Mouse (Mus musculus) MEL (cell line): ENCODE measurements around the gene G3bp2. TPM values are rescaled to one million over a fixed set of nuclear protein-coding genes. Genes with fewer than 3 reads are reported as not detected.

Experiments
- DNase-seq: peaks from one replicate; pipeline ENCODE4 v3.0.0; 2011; ENCODE audit warnings: low read depth, low spot score
- H3K27ac ChIP-seq: 2 replicates; pipeline ENCODE4 v1.5.1; 2012; ENCODE audit warnings: low read depth, mild to moderate bottlenecking, control low read depth, low read length, moderate library complexity; ENCODE audit not compliant: control insufficient read depth
- H3K27me3 ChIP-seq, 2 experiments: fragments of 150-350 bp in 1 of 2; sonication (generic) in 1 of 2; 2 replicates each; pipeline ENCODE4 v1.6.1; 2012; ENCODE audit warnings: low read length in 2 of 2, mild to moderate bottlenecking in 2 of 2, improper control_type of control experiment in 1 of 2, moderate library complexity in 1 of 2; ENCODE audit not compliant: insufficient read depth in 2 of 2, control insufficient read depth in 1 of 2
- H3K36me3 ChIP-seq, 2 experiments: 2 replicates each; pipeline ENCODE4 v1.6.1; 2012 to 2014; ENCODE audit warnings: low read length in 2 of 2, improper control_type of control experiment in 1 of 2, inconsistent platforms in 1 of 2, mild to moderate bottlenecking in 1 of 2; ENCODE audit not compliant: insufficient read depth in 2 of 2, control insufficient read depth in 1 of 2
- H3K4me1 ChIP-seq, 2 experiments: fragments of 150-350 bp in 1 of 2; sonication (generic) in 1 of 2; 2 replicates each; pipeline ENCODE4 v1.6.1; 2012; ENCODE audit warnings: low read length in 2 of 2, improper control_type of control experiment in 1 of 2, mild to moderate bottlenecking in 1 of 2; ENCODE audit not compliant: insufficient read depth in 2 of 2, control insufficient read depth in 1 of 2
- H3K4me3 ChIP-seq, 2 experiments: fragments of 150-350 bp in 1 of 2; sonication (generic) in 1 of 2; 2 replicates each; pipeline ENCODE4 v1.5.1; 2012; ENCODE audit warnings: low read depth in 2 of 2, low read length in 2 of 2, mild to moderate bottlenecking in 2 of 2, moderate library complexity in 2 of 2, control low read depth in 1 of 2, improper control_type of control experiment in 1 of 2; ENCODE audit not compliant: control insufficient read depth in 1 of 2, insufficient read depth in 1 of 2
- H3K79me2 ChIP-seq: 2 replicates; pipeline ENCODE4 v1.6.1; 2012; ENCODE audit warnings: mild to moderate bottlenecking, low read length, moderate library complexity; ENCODE audit not compliant: control insufficient read depth, poor library complexity, insufficient read depth
- H3K9ac ChIP-seq: 2 replicates; pipeline ENCODE4 v1.6.1; 2012; ENCODE audit warnings: low read depth, mild to moderate bottlenecking, control low read depth, low read length, moderate library complexity; ENCODE audit not compliant: control insufficient read depth, poor library complexity, severe bottlenecking
- H3K9me3 ChIP-seq: fragments of 150-350 bp; sonication (generic); replicated peaks from 2 replicates; pipeline ENCODE4 v1.6.1; 2012; ENCODE audit warnings: mild to moderate bottlenecking, low read length, improper control_type of control experiment, moderate library complexity; ENCODE audit not compliant: insufficient read depth
- BHLHE40 ChIP-seq: IDR thresholded peaks from 2 replicates; pipeline ENCODE4 v1.6.1; 2012; ENCODE audit warnings: low read depth, mild to moderate bottlenecking, inconsistent platforms, low read length, improper control_type of control experiment, borderline replicate concordance
- CHD1 ChIP-seq: IDR thresholded peaks from 2 replicates; pipeline ENCODE4 v1.6.1; 2012; ENCODE audit warnings: low read depth, mild to moderate bottlenecking, inconsistent platforms, low read length, improper control_type of control experiment
- CHD2 ChIP-seq: IDR thresholded peaks from 2 replicates; pipeline ENCODE4 v1.6.1; 2011; ENCODE audit warnings: low read length, improper control_type of control experiment
- CTCF ChIP-seq, 3 experiments: IDR thresholded peaks in 2 of 3; conservative IDR thresholded peaks in 1 of 3; 2 replicates each; pipeline ENCODE4 v1.5.1; 2011 to 2012; ENCODE audit warnings: low read length in 3 of 3, low read depth in 2 of 3, mild to moderate bottlenecking in 2 of 3, improper control_type of control experiment in 1 of 3, inconsistent platforms in 1 of 3, mixed read lengths in 1 of 3, moderate library complexity in 1 of 3; ENCODE audit not compliant: control insufficient read depth in 1 of 3, insufficient read depth in 1 of 3, poor library complexity in 1 of 3, severe bottlenecking in 1 of 3
- E2F4 ChIP-seq: IDR thresholded peaks from 2 replicates; pipeline ENCODE4 v1.6.1; 2011; ENCODE audit warnings: low read depth, low read length, improper control_type of control experiment, borderline replicate concordance
- ETS1 ChIP-seq: IDR thresholded peaks from 2 replicates; pipeline ENCODE4 v1.6.1; 2012; ENCODE audit warnings: low read depth, mild to moderate bottlenecking, inconsistent platforms, low read length, improper control_type of control experiment, moderate library complexity
- JUND ChIP-seq: IDR thresholded peaks from 2 replicates; pipeline ENCODE4 v1.6.1; 2011; ENCODE audit warnings: low read depth, mild to moderate bottlenecking, improper control_type of control experiment, low read length
- KAT2A ChIP-seq: conservative IDR thresholded peaks from 2 replicates; pipeline ENCODE4 v1.6.1; 2012; ENCODE audit warnings: low read depth, low read length, improper control_type of control experiment, inconsistent platforms
- MXI1 ChIP-seq: IDR thresholded peaks from 2 replicates; pipeline ENCODE4 v1.6.1; 2011; ENCODE audit warnings: mild to moderate bottlenecking, low read depth, low read length, improper control_type of control experiment
- MYB ChIP-seq: IDR thresholded peaks from 2 replicates; pipeline ENCODE4 v1.6.1; 2011; ENCODE audit warnings: mild to moderate bottlenecking, low read depth, low read length, improper control_type of control experiment
- NRF1 ChIP-seq: IDR thresholded peaks from 2 replicates; pipeline ENCODE4 v1.6.1; 2014; ENCODE audit warnings: low read depth, mild to moderate bottlenecking, inconsistent platforms, low read length, improper control_type of control experiment, moderate library complexity; ENCODE audit not compliant: poor library complexity, insufficient read depth, severe bottlenecking
- POLR2AphosphoS5 ChIP-seq: IDR thresholded peaks from 2 replicates; pipeline ENCODE4 v1.6.1; 2012; ENCODE audit warnings: low read depth, borderline replicate concordance, mild to moderate bottlenecking, inconsistent platforms, low read length, moderate library complexity, mixed read lengths
- RCOR1 ChIP-seq: IDR thresholded peaks from 2 replicates; pipeline ENCODE4 v1.6.1; 2012; ENCODE audit warnings: low read depth, mild to moderate bottlenecking, inconsistent platforms, low read length, improper control_type of control experiment
- TBP ChIP-seq: IDR thresholded peaks from 2 replicates; pipeline ENCODE4 v1.8.0; 2011; ENCODE audit warnings: low read depth, low read length, improper control_type of control experiment
- ZKSCAN1 ChIP-seq: IDR thresholded peaks from 2 replicates; pipeline ENCODE4 v1.6.1; 2012; ENCODE audit warnings: low read depth, mild to moderate bottlenecking, inconsistent platforms, low read length, improper control_type of control experiment, moderate library complexity
- ZNF384 ChIP-seq: IDR thresholded peaks from 2 replicates; pipeline ENCODE4 v1.6.1; 2012; ENCODE audit warnings: low read depth, mild to moderate bottlenecking, inconsistent platforms, low read length, improper control_type of control experiment
- polyA plus RNA-seq, 2 experiments: library from polyadenylated mRNA; stranded (reverse) in 1 of 2; unstranded in 1 of 2; fragments of >175 nt in 1 of 2; fragments of >200 nt in 1 of 2; gene quantifications; 2 replicates each; pipeline versions ENCODE4 v1.2.1 to v1.2.4; 2012; ENCODE audit warnings: low replicate concordance in 2 of 2, low read depth in 1 of 2; ENCODE audit not compliant: insufficient read length in 2 of 2, insufficient read depth in 1 of 2, missing spikeins in 1 of 2
- total RNA-seq: library from RNA; depleted of rRNA; stranded (reverse); fragments of 300-350 nt; gene quantifications from 2 replicates; pipeline ENCODE4 v1.2.3, GENCODE M21; 2012

The G3bp2 gene
- total and polyA plus RNA-seq, 3 experiments, result 42.8 to 177 (median 65.5) TPM

DNA sequence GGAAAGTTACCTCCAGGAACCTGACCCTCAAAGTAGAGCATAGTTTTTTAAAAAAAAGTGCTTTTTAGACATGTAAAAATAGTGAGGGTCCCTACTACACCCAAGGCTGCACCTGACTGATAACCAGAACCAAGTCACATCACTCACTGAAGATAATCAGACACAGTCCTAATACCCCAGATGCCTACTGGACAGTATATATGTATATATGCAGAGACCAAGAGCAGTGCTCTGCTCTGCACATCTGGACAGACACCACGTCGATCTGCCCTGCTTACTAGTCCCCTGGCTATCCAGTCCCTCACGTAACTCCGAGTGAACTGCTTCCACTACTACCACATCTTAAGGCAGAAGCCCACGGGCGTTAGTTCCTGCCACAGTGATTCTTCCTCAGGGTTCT, 30.7 kb upstream of the G3bp2 start:
- Histone ChIP-seq H3K9ac (no peak overlapping the region), H3K4me1 (peaks cover 2 to 9% of the 10 kb centered on the region in 2 experiments; a peak in 3 of 4 replicates), H3K9me3 (no peaks in the 10 kb centered on the region), H3K4me3 (no peak overlapping the region), H3K27me3 (no peaks in the 10 kb centered on the region), H3K27ac (no peak overlapping the region), H3K79me2 (no peaks in the 10 kb centered on the region), H3K36me3 (peaks cover 0 to 8% of the 10 kb centered on the region in 2 experiments; a peak in 2 of 4 replicates)
- no peak for DNase-seq
- TF ChIP-seq ZNF384, result no peak
- TF ChIP-seq TBP, result no peak
- TF ChIP-seq JUND, result no peak
- TF ChIP-seq ETS1, result no peak
- no peak for TF ChIP-seq CHD2
- TF ChIP-seq RCOR1, result no peak
- TF ChIP-seq MXI1, result no peak

DNA sequence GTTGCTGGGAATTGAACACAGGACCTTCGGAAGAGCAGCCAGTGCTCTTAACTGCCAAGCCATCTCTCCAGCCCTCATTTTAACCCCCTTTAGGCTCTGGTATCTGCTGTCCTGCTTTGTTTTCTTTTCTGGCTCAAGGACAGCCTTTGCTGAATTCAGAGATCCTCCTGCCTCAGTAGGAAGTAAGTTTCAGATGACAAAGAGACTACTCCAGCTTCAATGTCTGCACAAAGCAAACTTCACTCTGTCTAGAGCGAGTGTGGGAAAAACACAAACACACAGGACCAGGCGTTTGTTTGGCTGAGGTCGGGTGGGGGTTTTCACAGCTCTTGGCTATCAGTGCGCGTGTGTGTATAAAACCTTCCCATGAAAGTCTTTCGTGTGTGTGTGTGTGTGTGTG, 30.0 kb upstream of the G3bp2 start:
- no peaks in the 10 kb centered on the region for H3K79me2 ChIP-seq
- H3K9ac ChIP-seq, result no peak overlapping the region
- peaks cover 2 to 9% of the 10 kb centered on the region in 2 experiments; a peak in 3 of 4 replicates for H3K4me1 ChIP-seq
- no peak for TF ChIP-seq KAT2A
- no peak for TF ChIP-seq BHLHE40
- TF ChIP-seq NRF1, result no peak
- no peak for TF ChIP-seq CHD2
- no peak for TF ChIP-seq CTCF (IDR thresholded peaks at IDR 0.05 in 2 of 3, conservative IDR thresholded peaks at IDR 0.05 in 1 of 3; ENCODE audit: control insufficient read depth in 1 of 3, insufficient read depth in 1 of 3, low read depth in 2 of 3, low read length in 3 of 3, poor library complexity in 1 of 3, severe bottlenecking in 1 of 3)
- no peak for TF ChIP-seq E2F4
- H3K9me3 ChIP-seq, result no peaks in the 10 kb centered on the region
- H3K4me3 ChIP-seq, result no peak overlapping the region
- DNase-seq, result no peak
- no peak overlapping the region for H3K27ac ChIP-seq
- no peaks in the 10 kb centered on the region for H3K27me3 ChIP-seq
- H3K36me3 ChIP-seq, result peaks cover 0 to 8% of the 10 kb centered on the region in 2 experiments; a peak in 2 of 4 replicates

DNA sequence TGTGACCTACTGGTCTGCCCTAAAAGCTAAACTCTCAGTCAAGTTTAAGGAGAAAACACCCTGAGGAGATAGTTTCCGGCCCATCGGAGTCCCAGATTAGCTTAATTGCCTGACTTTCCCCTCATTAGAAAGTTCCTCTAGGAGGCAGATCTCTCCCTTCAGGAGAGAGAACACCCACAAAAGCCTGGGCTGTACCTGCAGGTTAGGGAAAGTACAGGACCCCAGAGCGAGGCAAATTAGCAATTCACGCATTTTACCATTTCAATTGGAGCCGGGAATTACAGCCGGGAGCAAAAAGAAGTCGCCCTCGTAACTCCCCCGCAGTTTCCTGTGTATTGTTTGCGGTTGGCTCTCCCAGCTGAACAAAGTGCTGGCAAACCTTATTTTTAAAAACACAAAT, 29.1 kb upstream of the G3bp2 start:
- H3K36me3 ChIP-seq, result peaks cover 0 to 8% of the 10 kb centered on the region in 2 experiments; a peak in 2 of 4 replicates
- DNase-seq, result no peak
- H3K27ac ChIP-seq, result no peak overlapping the region
- TF ChIP-seq BHLHE40 (no peak), CHD1 (no peak), ZKSCAN1 (no peak), MYB (no peak), POLR2AphosphoS5 (no peak), KAT2A (no peak)
- H3K4me3 ChIP-seq, result no peak overlapping the region
- no peaks in the 10 kb centered on the region for H3K27me3 ChIP-seq
- H3K79me2 ChIP-seq, result no peaks in the 10 kb centered on the region
- H3K4me1 ChIP-seq, result peaks cover 2 to 9% of the 10 kb centered on the region in 2 experiments; a peak in 3 of 4 replicates
- H3K9ac ChIP-seq, result no peak overlapping the region
- no peaks in the 10 kb centered on the region for H3K9me3 ChIP-seq
